Mouse (Mus musculus) limb, embryonic 10.5 days (tissue): Measurements from ENCODE around the gene Dtnbp1. TPM values are rescaled to one million over a fixed set of nuclear protein-coding genes. Genes with fewer than 3 reads are reported as not detected.

Experiments
- DNase-seq: peaks from one replicate; pipeline ENCODE4 v3.0.0-alpha.2; 2017; ENCODE audit warnings: low spot score
- H3K27ac ChIP-seq: fragments of 300-500 bp; sonication (generic); 2 replicates; pipeline ENCODE4 v1.5.1; 2016; ENCODE audit warnings: mild to moderate bottlenecking
- H3K27me3 ChIP-seq: fragments of 300-500 bp; sonication (generic); 2 replicates; pipeline ENCODE4 v1.6.1; 2016; ENCODE audit warnings: low read depth, mild to moderate bottlenecking; ENCODE audit not compliant: poor library complexity, severe bottlenecking
- H3K36me3 ChIP-seq: fragments of 300-500 bp; sonication (generic); 2 replicates; pipeline ENCODE4 v1.6.1; 2016; ENCODE audit warnings: mild to moderate bottlenecking, moderate library complexity
- H3K4me1 ChIP-seq: fragments of 300-500 bp; sonication (generic); 2 replicates; pipeline ENCODE4 v1.6.1; 2016
- H3K4me3 ChIP-seq: fragments of 300-500 bp; sonication (generic); 2 replicates; pipeline ENCODE4 v1.5.1; 2016; ENCODE audit warnings: mild to moderate bottlenecking, moderate library complexity
- H3K9me3 ChIP-seq: fragments of 300-500 bp; sonication (generic); replicated peaks from 2 replicates; pipeline ENCODE4 v1.6.1; 2016; ENCODE audit warnings: mild to moderate bottlenecking
- WGBS: fragments of 180-500 bp; shearing (Covaris S2); methylation state at CpG from one replicate; pipeline ENCODE4 v1.1.7; 2016; 5-methylcytosine and 5-hydroxymethylcytosine counted together
- polyA plus RNA-seq: library from polyadenylated mRNA; unstranded; fragments of >200 nt; fragmentation: Nextera tagmentation; extraction: Ambion mirVana; gene quantifications from 2 replicates; pipeline ENCODE4 v1.2.1, GENCODE M21; 2016

Gene Dtnbp1
- polyA plus RNA-seq, 1 experiment from 2014 or later, result 100 TPM

- peaks cover 83% of the 10 kb centered on the region for H3K36me3 ChIP-seq
- H3K9me3 ChIP-seq, result no peaks in the 10 kb centered on the region
- WGBS, result 70% methylated on average over 1 of the region's 1 CpGs
- no peaks in the 10 kb centered on the region for H3K27me3 ChIP-seq
- no peaks in the 10 kb centered on the region for H3K4me1 ChIP-seq
- DNase-seq, result no peak
- no peak overlapping the region for H3K27ac ChIP-seq
- no peak overlapping the region for H3K4me3 ChIP-seq
Observed at GRCm38 (mm10) chr13:44904271-44904670, 97.7 kb downstream of the Dtnbp1 start.

GRCm38 (mm10) chr13:44903416-44903815 is 98.5 kb downstream of the Dtnbp1 start:
- Histone ChIP-seq H3K36me3 (peaks cover 83% of the 10 kb centered on the region), H3K4me1 (no peaks in the 10 kb centered on the region), H3K9me3 (no peaks in the 10 kb centered on the region), H3K4me3 (no peak overlapping the region), H3K27ac (no peak overlapping the region), H3K27me3 (no peaks in the 10 kb centered on the region)
- no peak for DNase-seq

GRCm38 (mm10) chr13:44902299-44902698 is 99.6 kb downstream of the Dtnbp1 start:
- WGBS, result 95% methylated on average over 6 of the region's 6 CpGs
- Histone ChIP-seq H3K27ac (no peak overlapping the region), H3K4me1 (no peaks in the 10 kb centered on the region)

GRCm38 (mm10) chr13:44896211-44896610 is 105.7 kb downstream of the Dtnbp1 start:
- no peaks in the 10 kb centered on the region for H3K27me3 ChIP-seq
- no peaks in the 10 kb centered on the region for H3K9me3 ChIP-seq
- peaks cover 19% of the 10 kb centered on the region for H3K4me1 ChIP-seq
- no peak overlapping the region for H3K4me3 ChIP-seq
- H3K36me3 ChIP-seq, result peaks cover 48% of the 10 kb centered on the region
- 97% methylated on average over 12 of the region's 12 CpGs for WGBS
- no peak overlapping the region for H3K27ac ChIP-seq
- DNase-seq, result no peak

More at GRCm38 (mm10) chr13:44902299-44902698, 99.6 kb downstream of the Dtnbp1 start:
- Histone ChIP-seq H3K27me3 (no peaks in the 10 kb centered on the region), H3K9me3 (no peaks in the 10 kb centered on the region), H3K36me3 (peaks cover 83% of the 10 kb centered on the region), H3K4me3 (no peak overlapping the region)
- no peak for DNase-seq

- Histone ChIP-seq H3K36me3 (peaks cover 32% of the 10 kb centered on the region), H3K27me3 (no peaks in the 10 kb centered on the region), H3K9me3 (no peaks in the 10 kb centered on the region), H3K4me1 (peaks cover 19% of the 10 kb centered on the region), H3K27ac (no peak overlapping the region), H3K4me3 (no peak overlapping the region)
- WGBS, result 56% methylated on average over 5 of the region's 5 CpGs
- no peak for DNase-seq
Observed at GRCm38 (mm10) chr13:44891813-44892730, 109.9 kb downstream of the Dtnbp1 start.

- Histone ChIP-seq H3K4me3 (no peak overlapping the region), H3K27me3 (no peaks in the 10 kb centered on the region), H3K27ac (no peak overlapping the region), H3K9me3 (no peaks in the 10 kb centered on the region), H3K36me3 (peaks cover 29% of the 10 kb centered on the region), H3K4me1 (peaks cover 19% of the 10 kb centered on the region)
- no peak for DNase-seq
- WGBS, result 90% methylated on average over 2 of the region's 2 CpGs
Observed at GRCm38 (mm10) chr13:44890612-44891011, 111.3 kb downstream of the Dtnbp1 start.

- Histone ChIP-seq H3K9me3 (no peaks in the 10 kb centered on the region), H3K4me3 (no peak overlapping the region), H3K27ac (no peak overlapping the region), H3K4me1 (no peaks in the 10 kb centered on the region), H3K36me3 (peaks cover 36% of the 10 kb centered on the region), H3K27me3 (no peaks in the 10 kb centered on the region)
- WGBS, result 88% methylated on average over 2 of the region's 2 CpGs
- no peak for DNase-seq
Observed at GRCm38 (mm10) chr13:44886221-44886620, 115.7 kb downstream of the Dtnbp1 start.

- 90% methylated on average over 4 of the region's 4 CpGs for WGBS
- H3K4me3 ChIP-seq, result no peak overlapping the region
- H3K9me3 ChIP-seq, result no peaks in the 10 kb centered on the region
- H3K36me3 ChIP-seq, result peaks cover 25% of the 10 kb centered on the region
- no peak overlapping the region for H3K27ac ChIP-seq
- no peaks in the 10 kb centered on the region for H3K27me3 ChIP-seq
- H3K4me1 ChIP-seq, result no peaks in the 10 kb centered on the region
- DNase-seq, result no peak
Observed at GRCm38 (mm10) chr13:44881001-44881400, 120.9 kb downstream of the Dtnbp1 start.

GRCm38 (mm10) chr13:44876799-44877198 is 125.1 kb downstream of the Dtnbp1 start:
- H3K36me3 ChIP-seq, result peaks cover 28% of the 10 kb centered on the region
- no peak for DNase-seq
- H3K4me3 ChIP-seq, result no peak overlapping the region
- no peaks in the 10 kb centered on the region for H3K27me3 ChIP-seq
- H3K9me3 ChIP-seq, result no peaks in the 10 kb centered on the region
- no peaks in the 10 kb centered on the region for H3K4me1 ChIP-seq
- H3K27ac ChIP-seq, result no peak overlapping the region
- WGBS, result 88% methylated on average over 2 of the region's 2 CpGs

Other genes with a start within 250 kb of the Dtnbp1 start
- gene Gm9817, start 76.5 kb upstream of the Dtnbp1 start, polyA plus RNA-seq, result not detected in 2 replicates